Mouse (Mus musculus) liver, embryonic 14.5 days (tissue): ENCODE results near the gene Ubash3b. TPM values are rescaled to one million over a fixed set of nuclear protein-coding genes. Genes with fewer than 3 reads are reported as not detected.

Source experiments
- ATAC-seq: fragments of 200-750 bp; cut with Nextera tagmentation; 2 replicates; pipeline ENCODE4 v1.8.0; 2017; ENCODE audit warnings: moderate number of reproducible peaks, mild to moderate bottlenecking, moderate library complexity; ENCODE audit not compliant: insufficient read depth
- DNase-seq, 3 experiments: peaks; one replicate each; pipeline ENCODE4 v3.0.0-alpha.2; 2012 to 2013; ENCODE audit warnings: low read depth in 3 of 3, low spot score in 3 of 3
- H3K27ac ChIP-seq: fragments of 300-500 bp; sonication (generic); 2 replicates; pipeline ENCODE4 v1.5.1; 2014; ENCODE audit warnings: moderate library complexity, mild to moderate bottlenecking, control low read depth, inconsistent platforms
- H3K27me3 ChIP-seq: fragments of 300-500 bp; sonication (generic); 2 replicates; pipeline ENCODE4 v1.6.1; 2014; ENCODE audit warnings: mild to moderate bottlenecking, low read length, moderate library complexity; ENCODE audit not compliant: control insufficient read depth, insufficient read depth
- H3K36me3 ChIP-seq: fragments of 300-500 bp; sonication (generic); replicated peaks from 2 replicates; pipeline ENCODE4 v1.6.1; 2014; ENCODE audit warnings: low read depth; ENCODE audit not compliant: control insufficient read depth, insufficient read depth
- H3K4me1 ChIP-seq, 2 experiments: fragments of 200-500 bp in 1 of 2; fragments of 300-500 bp in 1 of 2; sonication (generic) in 1 of 2; replicated peaks; 2 replicates each; pipeline ENCODE4 v1.6.1; 2012 to 2014; ENCODE audit warnings: antibody characterized with exemption in 1 of 2, inconsistent platforms in 1 of 2, low read length in 1 of 2; ENCODE audit not compliant: control insufficient read depth in 2 of 2, insufficient read depth in 2 of 2
- H3K4me2 ChIP-seq: fragments of 300-500 bp; sonication (generic); 2 replicates; pipeline ENCODE4 v1.6.1; 2014; ENCODE audit warnings: low read depth, mild to moderate bottlenecking, control low read depth, moderate library complexity
- H3K4me3 ChIP-seq, 2 experiments: fragments of 200-500 bp in 1 of 2; fragments of 300-500 bp in 1 of 2; sonication (generic) in 1 of 2; 2 replicates each; pipeline ENCODE4 v1.5.1; 2012 to 2014; ENCODE audit warnings: low read depth in 2 of 2, low read length in 2 of 2, mild to moderate bottlenecking in 2 of 2, control low read depth in 1 of 2, inconsistent platforms in 1 of 2, moderate library complexity in 1 of 2; ENCODE audit not compliant: insufficient read depth in 1 of 2
- H3K9ac ChIP-seq: fragments of 300-500 bp; sonication (generic); replicated peaks from 2 replicates; pipeline ENCODE4 v1.6.1; 2014; ENCODE audit warnings: mild to moderate bottlenecking, control low read depth, moderate library complexity
- H3K9me3 ChIP-seq: fragments of 300-500 bp; sonication (generic); 2 replicates; pipeline ENCODE4 v1.6.1; 2016; ENCODE audit warnings: low read length, mixed read lengths; ENCODE audit not compliant: control insufficient read depth
- CTCF ChIP-seq: IDR thresholded peaks from 2 replicates; pipeline ENCODE4 v1.5.1; 2016; ENCODE audit warnings: antibody characterized with exemption, low read depth, control low read depth
- EP300 ChIP-seq: IDR thresholded peaks from 2 replicates; pipeline ENCODE4 v1.6.1; 2016; ENCODE audit warnings: antibody characterized with exemption, low read depth
- WGBS: fragments of 180-500 bp; shearing (Covaris S2); extraction: QIAGEN DNeasy Blood & Tissue Kit; methylation state at CpG from one replicate; pipeline ENCODE4 v1.1.7; 2014; ENCODE audit not compliant: insufficient replicate concordance; 5-methylcytosine and 5-hydroxymethylcytosine counted together
- polyA plus RNA-seq, 2 experiments: library from polyadenylated mRNA; depleted of rRNA in 1 of 2; stranded (reverse) in 1 of 2; unstranded in 1 of 2; fragments of >200 nt; fragmentation: Nextera tagmentation in 1 of 2; extraction: Ambion mirVana in 1 of 2; gene quantifications; 2 replicates each; pipeline versions ENCODE4 v1.2.1 to v1.2.3; 2012 to 2014

Gene Ubash3b
- polyA plus RNA-seq (2012; rRNA removed) (3.4 and 3.5 TPM in 2 replicates), polyA plus RNA-seq (2014; fragmentation: Nextera tagmentation; extraction: Ambion mirVana) (5.9 and 7.2 TPM in 2 replicates)

- peaks cover 0 to 8% of the 10 kb centered on the region in 2 experiments; a peak in 2 of 4 replicates for H3K4me1 ChIP-seq
- DNase-seq: no peak
- no peak within 1 kb of the TSS for H3K4me2 ChIP-seq
- no peaks in the 10 kb centered on the region for H3K27me3 ChIP-seq
- no peak for TF ChIP-seq CTCF
- no peak for TF ChIP-seq EP300
- WGBS: 52% methylated on average over 6 of the region's 6 CpGs
- no peak for ATAC-seq
- no peak within 1 kb of the TSS for H3K27ac ChIP-seq
- H3K9me3 ChIP-seq: no peaks in the 10 kb centered on the region
- no peaks in the 10 kb centered on the region for H3K36me3 ChIP-seq
- no peak within 1 kb of the TSS for H3K4me3 ChIP-seq
- no peak within 1 kb of the TSS for H3K9ac ChIP-seq
Measured at GRCm38 (mm10) chr9:41161413-41161812, at the start of gene Ubash3b. Gene Ubash3b (minus strand): TSS chr9:41161697.

- peak overlapping the region; percentile 81 for H3K27ac ChIP-seq
- ATAC-seq (peak; percentile 95), DNase-seq (peak; percentile 88 to 91 (median 89))
- peak; percentile 90 for TF ChIP-seq CTCF
- no peak for TF ChIP-seq EP300
- peak overlapping the region; percentile 78 for H3K4me2 ChIP-seq
- H3K4me3 ChIP-seq: peak overlapping the region; percentile 45 to 54
- peaks cover 0 to 4% of the 10 kb centered on the region in 2 experiments; a peak in 2 of 4 replicates for H3K4me1 ChIP-seq
- no peaks in the 10 kb centered on the region for H3K9me3 ChIP-seq
- H3K36me3 ChIP-seq: no peaks in the 10 kb centered on the region
- H3K9ac ChIP-seq: peak overlapping the region; percentile 49
- WGBS: 5% methylated on average over 28 of the region's 28 CpGs
- H3K27me3 ChIP-seq: no peaks in the 10 kb centered on the region
Measured at GRCm38 (mm10) chr9:41207130-41208104, 45.9 kb upstream of the Ubash3b start.

- Histone ChIP-seq H3K4me2 (no peak overlapping the region), H3K4me3 (no peak overlapping the region), H3K4me1 (peaks cover 0 to under 1% of the 10 kb centered on the region in 2 experiments; a peak in 1 of 4 replicates), H3K27ac (no peak overlapping the region), H3K9ac (no peak overlapping the region), H3K27me3 (no peaks in the 10 kb centered on the region), H3K36me3 (no peaks in the 10 kb centered on the region), H3K9me3 (no peaks in the 10 kb centered on the region)
- ATAC-seq: no peak
- no peak for DNase-seq
- TF ChIP-seq EP300 (no peak), CTCF (no peak)
- 67% methylated on average over 12 of the region's 12 CpGs for WGBS
Measured at GRCm38 (mm10) chr9:41206717-41207116, 45.2 kb upstream of the Ubash3b start.

- H3K27me3 ChIP-seq: no peaks in the 10 kb centered on the region
- H3K9me3 ChIP-seq: no peaks in the 10 kb centered on the region
- WGBS: 44% methylated on average over 3 of the region's 3 CpGs
- H3K4me1 ChIP-seq: no peaks in the 10 kb centered on the region
- TF ChIP-seq CTCF: no peak
- no peak for TF ChIP-seq EP300
- H3K9ac ChIP-seq: no peak overlapping the region
- H3K4me3 ChIP-seq: no peak overlapping the region
- H3K4me2 ChIP-seq: no peak overlapping the region
- ATAC-seq (no peak), DNase-seq (no peak)
- no peak overlapping the region for H3K27ac ChIP-seq
- H3K36me3 ChIP-seq: no peaks in the 10 kb centered on the region
Measured at GRCm38 (mm10) chr9:41205267-41205666, 43.8 kb upstream of the Ubash3b start.
